Mouse (Mus musculus) monocyte, adult 2 months (primary cell): ENCODE measurements around the gene Tepsin.

Experiments used
- DNase-seq, 2 experiments: peaks; one replicate each; pipeline ENCODE4 v3.0.0; 2022; ENCODE audit warnings: low spot score in 2 of 2, low read depth in 1 of 2

Gene Tepsin

GRCm38 (mm10) chr11:120098588-120099511 is at the start of gene Tepsin, which contains the start of gene Ndufaf8:
Tepsin (minus strand) TSS chr11:120098731.
Ndufaf8 (plus strand) TSS chr11:120098928.
- peak; percentile 98 to 100 for DNase-seq

DNA sequence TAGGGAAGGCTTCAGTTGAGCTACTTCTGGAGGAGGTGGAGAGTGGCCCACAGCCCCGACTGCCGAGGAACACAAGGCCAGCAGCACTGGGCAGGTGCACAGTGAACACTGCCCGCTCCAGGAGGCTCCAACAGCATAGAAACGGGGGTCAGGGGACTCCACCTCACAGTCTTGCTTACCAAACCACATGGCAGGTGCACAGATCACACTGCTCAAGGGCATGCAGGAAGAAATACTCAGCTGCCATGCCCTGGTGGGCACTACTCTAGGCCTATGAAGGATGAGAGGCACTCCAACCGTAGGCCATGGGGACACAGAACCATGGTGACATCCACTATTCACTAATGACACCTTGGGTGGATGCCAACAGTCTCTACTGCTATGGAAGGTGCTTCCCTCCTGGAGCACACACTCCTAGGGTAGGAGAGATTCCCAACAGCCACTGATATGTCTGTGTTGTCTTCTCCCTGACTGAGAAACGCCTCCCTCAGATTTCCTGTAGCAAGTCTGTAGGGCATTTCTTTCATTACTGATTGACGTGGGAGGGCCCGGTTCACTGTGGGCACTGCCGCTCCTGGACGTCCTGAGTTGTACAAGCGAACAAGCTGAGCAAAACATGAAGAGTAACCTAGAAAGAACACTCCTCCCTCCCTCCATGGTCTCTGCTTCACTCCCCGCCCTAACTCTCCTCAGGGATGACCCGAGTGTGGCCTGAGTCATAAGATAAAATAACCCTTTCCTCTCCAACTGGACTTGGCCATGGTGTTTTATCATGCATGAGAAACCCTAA is 45.4 kb upstream of the Tepsin start:
- DNase-seq = no peak

- DNase-seq = peak; percentile 22 to 28
Observed at GRCm38 (mm10) chr11:120142601-120143051, 44.1 kb upstream of the Tepsin start.

DNA sequence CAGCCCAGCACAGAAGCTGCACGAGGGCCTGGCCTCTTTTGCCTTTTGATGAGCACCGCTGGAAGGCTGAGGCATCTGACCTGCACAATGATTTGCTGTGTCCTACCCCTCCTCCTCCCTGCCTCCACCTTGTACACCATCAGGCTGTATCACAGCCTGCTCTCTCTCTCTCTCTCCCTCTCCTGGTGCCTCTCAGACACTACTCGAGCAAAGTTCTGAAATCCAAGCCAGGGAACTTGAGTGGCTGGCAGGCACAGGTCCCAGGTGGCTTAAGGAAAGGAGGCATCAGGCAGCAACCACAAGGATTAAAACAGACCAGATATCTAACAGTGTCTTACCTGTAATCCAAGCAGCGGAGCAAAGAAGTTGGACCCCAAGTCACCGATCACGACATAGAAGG is 41.7 kb upstream of the Tepsin start:
- no peak for DNase-seq

GRCm38 (mm10) chr11:120139309-120139731 is 40.8 kb upstream of the Tepsin start:
- no peak for DNase-seq

DNA sequence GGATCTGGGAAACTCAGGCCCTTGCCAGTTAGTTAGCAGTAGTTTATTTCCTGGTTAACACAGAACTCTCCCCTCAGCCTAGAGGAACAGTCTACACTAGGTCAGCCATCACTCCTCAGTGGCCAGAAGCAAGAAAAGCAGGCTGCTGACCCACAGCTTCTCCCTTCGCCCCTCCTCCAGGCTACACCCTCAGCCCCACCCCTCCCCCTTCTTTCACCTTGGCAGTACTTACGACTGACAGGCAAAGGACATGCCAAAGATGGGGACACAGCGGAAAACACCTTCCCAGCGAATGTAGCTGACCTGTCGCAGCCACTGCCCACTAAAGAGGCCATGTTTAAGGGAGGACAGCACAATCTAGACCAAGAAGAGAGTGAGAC is 39.1 kb upstream of the Tepsin start:
- no peak for DNase-seq

GRCm38 (mm10) chr11:120136796-120137624 is 38.5 kb upstream of the Tepsin start:
- DNase-seq = no peak

- DNase-seq = no peak
Observed at GRCm38 (mm10) chr11:120136195-120136594, 37.7 kb upstream of the Tepsin start.

DNA sequence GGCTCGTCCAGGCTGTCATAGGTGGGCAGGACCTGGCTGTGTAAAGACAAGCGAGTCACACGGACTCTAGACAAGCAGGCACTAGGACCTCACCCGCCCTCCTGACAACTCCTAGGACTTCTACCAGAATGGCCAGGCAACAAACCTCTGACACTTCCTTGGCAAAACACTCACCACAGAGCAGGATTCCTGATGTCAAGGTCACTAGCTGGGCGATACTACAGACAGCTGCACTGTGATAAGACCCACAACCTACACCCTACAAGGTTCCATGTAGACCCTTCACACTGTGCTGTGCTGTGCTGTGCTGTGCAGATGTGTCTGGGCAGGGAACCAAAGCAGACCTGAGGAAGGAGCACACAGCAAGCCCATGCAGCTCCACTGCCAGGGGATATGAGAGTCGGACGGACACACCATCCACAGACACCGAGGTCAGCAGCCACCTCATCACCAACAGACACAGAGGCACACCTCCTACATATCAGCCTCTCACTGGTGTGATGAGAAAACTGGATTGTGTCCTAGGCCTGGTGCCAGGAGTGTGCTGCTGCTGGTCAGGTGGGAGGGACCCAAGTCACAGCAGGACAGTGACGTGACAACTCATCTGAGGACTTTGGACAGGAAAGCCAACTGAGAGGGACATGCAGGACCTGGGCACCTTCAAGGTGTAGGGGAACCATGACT is 36.5 kb upstream of the Tepsin start:
- no peak for DNase-seq

DNA sequence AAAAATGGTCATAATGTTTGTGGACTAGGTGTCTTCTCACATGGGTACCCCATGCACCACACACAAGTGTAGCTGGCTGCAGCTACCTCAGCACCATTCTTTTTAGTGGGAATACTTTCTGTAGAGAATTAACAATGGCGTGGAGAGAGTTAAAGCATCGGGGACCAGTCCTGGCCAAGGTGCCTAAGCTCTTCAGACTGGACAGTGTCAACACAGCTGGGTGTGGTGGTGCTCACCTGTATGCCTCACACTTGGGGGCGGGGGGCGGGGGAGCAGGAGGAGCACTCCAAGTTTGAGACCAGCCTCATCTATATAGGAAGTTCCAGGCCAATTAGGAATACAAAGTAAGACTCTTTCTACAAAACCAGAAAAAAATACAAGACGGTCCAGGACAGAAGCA is 35.6 kb upstream of the Tepsin start:
- DNase-seq = no peak

GRCm38 (mm10) chr11:120129281-120129680 is 30.8 kb upstream of the Tepsin start:
- DNase-seq = no peak

- DNase-seq = no peak
Observed at GRCm38 (mm10) chr11:120126845-120127244, 28.3 kb upstream of the Tepsin start.

- no peak for DNase-seq
Observed at GRCm38 (mm10) chr11:120122126-120122525, 23.6 kb upstream of the Tepsin start.

GRCm38 (mm10) chr11:120120642-120121420 is 22.3 kb upstream of the Tepsin start:
- no peak for DNase-seq

DNA sequence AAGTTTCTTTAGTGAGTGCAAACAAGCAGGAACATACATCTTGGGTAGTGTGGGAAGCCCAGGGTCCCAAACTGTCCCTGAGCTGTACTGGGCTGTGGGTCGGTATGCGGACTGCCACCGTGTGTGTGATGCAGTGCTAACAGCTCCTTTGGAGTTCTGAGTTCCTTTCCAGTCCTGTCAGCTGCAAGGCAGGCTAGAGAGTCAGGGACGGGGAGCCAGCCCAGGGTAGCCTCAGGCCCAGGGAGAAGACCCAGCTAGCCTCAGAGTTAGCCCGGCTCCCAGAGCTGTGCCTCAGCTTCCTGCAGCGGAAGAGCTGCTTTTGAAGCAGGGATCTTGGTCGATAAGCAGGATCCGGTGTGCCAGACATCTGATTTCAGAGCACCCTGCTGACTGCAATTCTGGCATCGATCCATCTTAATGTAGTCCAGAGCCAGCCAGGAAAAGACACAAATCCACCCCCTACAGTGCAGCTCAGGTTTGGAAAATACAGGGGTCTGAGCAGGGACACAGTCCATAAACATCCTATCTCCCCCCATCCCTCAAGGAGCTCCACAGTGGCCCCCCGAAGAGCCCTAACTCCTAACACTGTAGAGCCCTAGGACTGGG is 21.5 kb upstream of the Tepsin start:
- no peak for DNase-seq

- DNase-seq = no peak
Observed at GRCm38 (mm10) chr11:120119108-120119507, 20.6 kb upstream of the Tepsin start.

DNA sequence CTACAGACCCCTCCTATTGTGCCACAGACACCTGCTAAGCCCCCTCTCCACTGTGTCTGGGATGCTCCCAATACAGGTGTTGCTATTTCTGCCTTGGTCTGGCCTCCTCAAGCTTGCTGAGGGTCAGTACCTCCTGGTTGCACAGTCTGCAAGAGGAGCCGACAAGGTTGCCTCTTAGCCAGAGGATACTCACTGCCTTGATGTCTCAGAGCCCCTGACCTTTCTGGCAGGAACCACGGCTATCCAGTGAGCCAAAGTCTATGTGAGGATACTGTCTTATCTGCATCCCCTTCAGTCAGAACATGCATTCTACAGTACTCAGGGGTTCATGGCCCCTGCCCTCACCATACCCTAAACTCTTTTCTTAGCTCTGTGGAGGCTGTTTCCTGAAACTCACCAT is 19.1 kb upstream of the Tepsin start:
- no peak for DNase-seq

DNA sequence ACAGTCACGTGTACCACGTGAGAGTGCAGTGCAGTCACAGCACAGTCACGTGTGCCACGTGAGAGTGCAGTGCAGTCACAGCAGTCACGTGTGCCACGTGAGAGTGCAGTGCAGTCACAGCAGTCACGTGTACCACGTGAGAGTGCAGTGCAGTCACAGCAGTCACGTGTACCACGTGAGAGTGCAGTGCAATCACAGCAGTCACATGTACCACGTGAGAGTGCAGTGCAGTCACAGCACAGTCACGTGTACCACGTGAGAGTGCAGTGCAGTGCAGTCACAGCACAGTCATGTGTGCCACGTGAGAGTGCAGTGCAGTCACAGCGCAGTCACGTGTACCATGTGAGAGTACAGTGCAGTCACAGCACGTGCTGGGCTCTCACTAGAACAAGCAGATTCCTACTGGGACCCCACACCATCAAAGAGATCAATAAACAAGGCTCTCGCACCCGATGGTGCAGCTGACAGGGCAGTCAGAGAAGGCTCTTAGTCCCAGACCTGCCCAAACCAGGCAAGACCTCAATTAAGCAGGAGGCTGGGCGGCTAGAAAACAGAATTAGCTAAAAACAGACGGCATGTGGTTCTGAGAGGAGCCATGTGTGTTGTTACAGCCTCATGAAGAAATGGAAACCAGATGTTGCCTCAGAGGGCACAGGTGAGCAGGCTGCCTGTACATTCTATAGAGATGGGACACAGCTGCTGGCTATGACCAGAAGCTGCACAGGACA is 16.1 kb upstream of the Tepsin start:
- DNase-seq = no peak

- no peak for DNase-seq
Observed at GRCm38 (mm10) chr11:120112136-120112535, 13.6 kb upstream of the Tepsin start.
